Mouse (Mus musculus): Measurements from ENCODE around the gene Il27. TPM values are rescaled to one million over a fixed set of nuclear protein-coding genes. Genes with fewer than 3 reads are reported as not detected.

The Il27 gene
- polyA plus RNA-seq, 1 experiment from 2014 or later: not detected

DNA sequence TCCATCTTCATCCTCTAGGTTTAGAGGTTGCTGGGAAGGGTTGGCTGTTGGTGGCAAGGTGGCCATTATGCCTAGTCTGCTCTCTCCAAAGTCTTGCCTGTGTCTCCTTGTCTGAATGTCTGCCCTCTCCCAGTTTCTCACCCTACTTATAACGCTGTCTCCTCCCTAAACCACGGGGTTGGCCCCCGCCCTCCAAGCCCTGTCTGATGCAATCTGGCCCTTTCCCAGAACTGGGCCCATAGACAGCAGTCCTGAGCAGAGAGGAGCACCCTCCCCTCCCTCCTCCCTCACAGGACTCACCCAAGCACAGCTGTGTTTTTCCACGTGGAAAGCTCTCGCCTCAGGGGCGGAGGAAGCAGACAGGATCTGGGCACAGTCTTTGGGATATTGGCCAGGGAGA is 30.6 kb upstream of the Il27 start:
- no peak overlapping the region for H3K4me3 ChIP-seq (replicated peaks)
- no peaks in the 10 kb centered on the region for H3K36me3 ChIP-seq
- H3K27ac ChIP-seq: 0 out of 2 replicates have a peak overlapping the region, but pooled peaks have one; percentile 23
- no peak overlapping the region for H3K9ac ChIP-seq
- no peaks in the 10 kb centered on the region for H3K9me3 ChIP-seq (replicated peaks)
- 30% methylated on average over 6 of the region's 6 CpGs for WGBS
- H3K4me1 ChIP-seq: peaks cover 16% of the 10 kb centered on the region; the same call in 1 of the 2 replicates
- H3K27me3 ChIP-seq: no peaks in the 10 kb centered on the region
- no peak overlapping the region for H3K4me2 ChIP-seq
- ATAC-seq (replicated peaks; ENCODE audit: low FRiP score): peak; percentile 43; the same call in 1 of the 2 replicates

DNA sequence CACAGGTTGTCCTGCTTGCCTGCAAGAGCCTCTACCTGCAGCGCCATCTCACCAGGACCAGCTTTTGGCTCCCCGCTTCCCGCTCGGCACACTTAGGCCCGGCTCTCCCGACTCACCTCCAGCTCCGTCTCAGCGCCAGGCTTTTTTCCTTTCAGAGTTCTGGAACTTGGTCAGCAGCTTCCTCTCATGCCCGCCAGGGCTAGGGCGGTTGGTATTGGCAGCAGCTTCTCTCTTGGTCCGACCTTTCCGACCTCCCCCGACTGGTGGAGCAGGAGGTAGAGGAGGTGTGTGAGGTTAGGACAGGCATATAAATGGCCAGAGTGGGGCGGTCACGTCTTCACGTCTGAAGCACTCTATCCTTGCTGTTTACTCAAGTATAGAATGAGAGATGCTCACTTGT is 30.0 kb upstream of the Il27 start:
- H3K4me2 ChIP-seq: no peak overlapping the region
- no peak overlapping the region for H3K27ac ChIP-seq

DNA sequence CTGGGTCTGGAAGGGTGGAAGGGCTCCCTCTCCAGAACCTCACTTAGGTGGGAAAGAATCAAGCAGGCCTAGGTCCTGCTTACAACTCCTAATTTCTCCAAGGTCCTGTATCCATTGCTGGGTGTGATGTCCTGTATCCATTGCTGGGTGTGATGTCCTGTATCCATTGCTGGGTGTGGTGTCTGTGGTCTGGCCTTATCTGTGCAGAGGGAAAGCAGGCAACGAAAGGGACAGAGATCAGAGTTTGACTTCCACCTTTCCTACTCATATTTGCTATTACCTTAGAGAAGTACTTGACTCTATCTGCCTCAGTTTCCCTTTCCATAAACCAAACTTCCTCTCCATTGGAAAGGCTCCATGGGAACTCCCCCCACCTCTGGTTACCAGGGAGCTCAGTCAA is 28.6 kb upstream of the Il27 start:
- Histone ChIP-seq H3K4me1 (peaks cover 15% of the 10 kb centered on the region; the same call in 1 of the 2 replicates), H3K27ac (no peak overlapping the region), H3K9ac (no peak overlapping the region), H3K4me2 (no peak overlapping the region), H3K9me3 (replicated peaks) (no peaks in the 10 kb centered on the region), H3K4me3 (replicated peaks) (no peak overlapping the region), H3K27me3 (no peaks in the 10 kb centered on the region), H3K36me3 (no peaks in the 10 kb centered on the region)
- WGBS: 94% methylated on average over 1 of the region's 1 CpGs
- no peak for ATAC-seq (replicated peaks; ENCODE audit: low FRiP score)

More for the DNA sequence above, 30.0 kb upstream of the Il27 start:
- Histone ChIP-seq H3K4me1 (peaks cover 16% of the 10 kb centered on the region; the same call in 1 of the 2 replicates), H3K9ac (no peak overlapping the region), H3K9me3 (replicated peaks) (no peaks in the 10 kb centered on the region), H3K4me3 (replicated peaks) (no peak overlapping the region), H3K27me3 (no peaks in the 10 kb centered on the region), H3K36me3 (no peaks in the 10 kb centered on the region)
- WGBS: 73% methylated on average over 16 of the region's 16 CpGs
- ATAC-seq (replicated peaks; ENCODE audit: low FRiP score): no peak

DNA sequence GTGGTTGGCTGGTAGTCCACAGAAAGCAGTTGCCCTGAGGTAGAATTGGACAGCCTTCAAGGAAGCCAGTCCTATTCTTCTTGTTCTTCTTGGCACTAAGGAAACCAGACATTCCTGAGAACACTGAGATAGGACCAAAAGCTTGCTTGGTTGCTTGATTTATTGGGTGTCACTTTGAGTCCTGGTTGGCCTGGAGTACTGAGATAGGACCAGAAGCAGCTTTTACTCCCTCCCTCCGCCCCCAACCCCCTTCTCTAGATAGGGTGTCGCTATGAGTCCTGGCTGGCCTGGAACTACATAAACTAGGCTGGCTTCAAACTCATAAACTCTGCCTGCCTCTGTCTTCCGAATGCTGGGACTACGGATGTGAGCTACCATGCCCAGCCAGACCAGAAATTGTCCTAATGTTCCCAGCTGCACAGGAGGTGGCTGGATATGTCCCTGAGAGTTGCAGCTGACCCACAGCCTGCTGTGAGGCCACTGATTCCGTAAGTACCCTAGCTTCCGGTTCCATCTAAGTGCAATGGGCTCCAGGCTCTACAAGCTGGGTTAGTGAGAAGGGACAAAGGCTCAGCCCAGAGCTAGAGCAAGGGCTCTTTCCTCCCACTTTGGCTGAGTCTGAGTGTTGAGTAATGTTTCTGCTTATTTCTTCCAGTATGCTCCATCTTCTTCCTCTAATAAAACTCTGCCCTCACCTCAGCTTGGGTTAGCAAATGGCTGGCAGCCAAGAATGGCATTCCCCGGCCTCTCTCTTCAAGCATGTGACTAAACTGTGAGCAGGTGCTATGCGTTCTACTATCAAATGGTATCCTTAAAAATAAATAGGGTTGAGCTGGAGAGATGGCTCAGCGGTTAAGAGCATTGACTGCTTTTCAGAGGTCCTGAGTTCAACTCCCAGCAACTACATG is 27.0 kb upstream of the Il27 start:
- no peaks in the 10 kb centered on the region for H3K36me3 ChIP-seq
- no peaks in the 10 kb centered on the region for H3K9me3 ChIP-seq (replicated peaks)
- H3K27ac ChIP-seq: no peak overlapping the region
- no peaks in the 10 kb centered on the region for H3K27me3 ChIP-seq
- no peak overlapping the region for H3K9ac ChIP-seq
- 0 out of 2 replicates have a peak, but pooled peaks cover 8% of the 10 kb centered on the region for H3K4me1 ChIP-seq
- no peak for ATAC-seq (replicated peaks; ENCODE audit: low FRiP score)
- H3K4me2 ChIP-seq: no peak overlapping the region
- H3K4me3 ChIP-seq (replicated peaks): no peak overlapping the region
- 76% methylated on average over 9 of the region's 9 CpGs for WGBS

DNA sequence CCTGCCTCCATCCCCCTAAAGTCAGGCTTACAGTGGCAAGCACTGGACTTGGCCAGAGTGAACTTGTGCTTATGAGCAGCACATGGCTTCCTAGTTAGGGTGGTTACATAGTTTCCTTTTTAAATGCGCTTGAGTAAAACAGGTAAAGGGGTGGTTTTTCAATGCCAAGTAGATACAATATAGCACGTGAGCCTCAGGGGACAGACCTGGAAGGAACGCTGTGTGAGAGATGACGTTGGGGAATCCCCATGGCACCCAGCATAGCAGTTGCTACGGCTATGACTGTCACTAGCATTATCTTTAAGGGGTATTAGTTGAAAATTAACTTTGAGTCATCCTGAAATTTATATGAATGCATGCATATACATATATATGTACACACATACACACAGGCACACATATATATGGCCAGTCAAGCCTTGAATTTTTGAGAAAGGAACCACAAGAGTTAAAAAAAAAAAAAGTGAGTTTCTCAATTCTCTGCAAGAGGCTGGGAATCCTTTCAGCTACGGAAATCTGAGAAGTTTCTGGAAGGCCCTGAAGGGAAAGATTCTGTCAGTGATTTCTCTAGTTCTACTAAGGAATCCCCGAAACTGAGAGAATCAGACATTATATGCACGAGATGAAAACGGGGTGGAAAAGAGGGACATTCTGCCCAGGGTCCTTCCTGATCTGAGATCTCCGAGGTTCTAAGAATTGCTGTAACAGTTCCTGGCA is 25.0 kb upstream of the Il27 start:
- H3K9ac ChIP-seq: no peak overlapping the region
- ATAC-seq (replicated peaks; ENCODE audit: low FRiP score): no peak
- H3K9me3 ChIP-seq (replicated peaks): no peaks in the 10 kb centered on the region
- no peak overlapping the region for H3K27ac ChIP-seq
- no peaks in the 10 kb centered on the region for H3K36me3 ChIP-seq
- H3K4me3 ChIP-seq (replicated peaks): no peak overlapping the region
- H3K4me2 ChIP-seq: no peak overlapping the region
- whole genome bisulfite sequencing: 73% methylated on average over 10 of the region's 10 CpGs
- H3K4me1 ChIP-seq: no peaks in the 10 kb centered on the region
- no peaks in the 10 kb centered on the region for H3K27me3 ChIP-seq

DNA sequence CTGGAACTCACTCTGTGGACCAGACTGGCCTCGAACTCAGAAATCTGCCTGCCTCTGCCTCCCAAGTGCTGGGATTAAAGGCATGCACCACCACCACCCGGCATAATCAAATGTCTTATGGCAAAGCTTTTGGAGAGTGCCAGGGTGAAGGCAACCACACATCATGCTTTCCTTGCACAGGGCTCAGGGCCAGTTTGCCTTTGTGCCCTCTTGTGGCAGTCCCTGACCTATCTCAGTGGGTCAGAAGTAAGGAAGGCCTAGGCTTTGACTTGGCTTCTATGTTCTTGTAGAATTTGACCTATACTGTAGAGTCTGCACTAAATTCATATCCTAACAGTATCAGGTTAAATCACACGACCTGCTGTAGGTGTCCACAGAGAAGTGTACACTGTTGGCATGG is 22.0 kb upstream of the Il27 start:
- no peak for ATAC-seq (replicated peaks; ENCODE audit: low FRiP score)
- 76% methylated on average over 3 of the region's 3 CpGs for WGBS
- Histone ChIP-seq H3K9ac (no peak overlapping the region), H3K27ac (no peak overlapping the region), H3K9me3 (replicated peaks) (no peaks in the 10 kb centered on the region), H3K27me3 (no peaks in the 10 kb centered on the region), H3K4me1 (no peaks in the 10 kb centered on the region), H3K36me3 (no peaks in the 10 kb centered on the region), H3K4me3 (replicated peaks) (no peak overlapping the region), H3K4me2 (no peak overlapping the region)

DNA sequence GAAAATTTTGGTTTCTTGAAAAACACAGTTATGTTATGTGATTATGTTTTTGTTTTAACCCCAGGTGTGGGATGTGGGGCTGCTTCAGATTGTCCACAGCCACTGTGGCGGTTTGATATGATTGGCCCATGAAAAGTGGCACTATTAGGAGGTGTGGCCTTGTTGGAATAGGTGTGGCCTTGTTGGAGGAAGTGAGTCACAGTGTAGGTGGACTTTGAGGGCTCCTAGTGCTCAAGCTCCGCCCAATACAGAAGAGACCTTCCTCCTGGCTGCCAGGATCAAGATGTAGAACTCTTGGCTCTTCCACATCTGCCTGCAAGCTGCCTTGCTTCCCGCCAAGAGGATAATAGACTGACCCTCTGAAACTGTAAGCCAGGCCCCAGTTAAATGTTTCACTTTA is 18.0 kb upstream of the Il27 start:
- no peaks in the 10 kb centered on the region for H3K27me3 ChIP-seq
- no peak overlapping the region for H3K27ac ChIP-seq
- 84% methylated on average over 3 of the region's 3 CpGs for WGBS
- H3K4me1 ChIP-seq: no peaks in the 10 kb centered on the region
- H3K9me3 ChIP-seq (replicated peaks): no peaks in the 10 kb centered on the region
- H3K36me3 ChIP-seq: no peaks in the 10 kb centered on the region
- H3K9ac ChIP-seq: no peak overlapping the region
- no peak for ATAC-seq (replicated peaks; ENCODE audit: low FRiP score)
- no peak overlapping the region for H3K4me2 ChIP-seq
- H3K4me3 ChIP-seq (replicated peaks): no peak overlapping the region

DNA sequence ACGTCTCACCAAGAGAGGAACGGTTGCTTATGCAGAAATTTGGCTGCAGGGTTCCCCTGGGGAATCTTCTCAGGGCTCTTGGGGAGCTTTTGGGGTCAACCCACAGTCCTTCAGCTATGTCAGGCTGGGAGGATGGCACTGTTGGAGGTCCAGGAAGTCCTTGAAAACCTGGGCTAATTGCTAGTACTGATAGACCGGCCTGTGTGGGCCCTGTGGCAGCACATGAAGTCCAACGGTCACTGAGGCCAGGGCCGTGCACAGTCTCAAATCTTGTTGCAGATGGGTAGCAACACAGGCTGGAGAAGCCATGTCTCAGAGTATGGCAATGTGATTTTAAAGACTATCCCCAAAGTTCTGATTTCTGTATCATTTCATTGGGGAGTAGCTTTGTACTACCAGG is 13.1 kb upstream of the Il27 start:
- H3K4me2 ChIP-seq: no peak overlapping the region

DNA sequence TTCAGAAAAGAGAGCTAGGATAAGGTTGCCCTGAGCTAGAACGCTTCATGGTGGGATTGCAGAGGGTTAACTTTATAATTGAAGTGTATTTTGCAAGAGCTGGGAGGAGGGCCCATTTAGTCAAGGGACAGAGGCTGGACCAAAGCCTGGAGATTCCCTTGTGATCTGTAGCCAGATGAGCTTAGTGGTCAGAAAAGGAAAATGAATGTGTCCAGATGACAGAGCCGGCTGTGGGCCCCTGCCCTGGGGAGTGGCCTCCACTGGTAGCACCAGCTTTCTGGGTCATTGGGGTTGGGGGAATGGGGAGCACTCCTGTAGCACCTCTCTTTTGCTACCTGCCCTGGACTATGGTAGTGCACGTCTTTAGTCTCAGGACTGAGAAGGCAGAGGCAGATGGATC is 12.3 kb upstream of the Il27 start:
- 66% methylated on average over 3 of the region's 3 CpGs for WGBS
- Histone ChIP-seq H3K4me2 (no peak overlapping the region), H3K4me3 (replicated peaks) (no peak overlapping the region), H3K27ac (no peak overlapping the region), H3K36me3 (no peaks in the 10 kb centered on the region), H3K4me1 (no peaks in the 10 kb centered on the region), H3K27me3 (no peaks in the 10 kb centered on the region), H3K9me3 (replicated peaks) (no peaks in the 10 kb centered on the region), H3K9ac (no peak overlapping the region)
- no peak for ATAC-seq (replicated peaks; ENCODE audit: low FRiP score)

More for the DNA sequence above, 13.1 kb upstream of the Il27 start:
- Histone ChIP-seq H3K9me3 (replicated peaks) (no peaks in the 10 kb centered on the region), H3K36me3 (no peaks in the 10 kb centered on the region), H3K27ac (no peak overlapping the region), H3K27me3 (no peaks in the 10 kb centered on the region), H3K4me3 (replicated peaks) (no peak overlapping the region), H3K4me1 (no peaks in the 10 kb centered on the region), H3K9ac (no peak overlapping the region)
- ATAC-seq (replicated peaks; ENCODE audit: low FRiP score): no peak
- WGBS: 85% methylated on average over 5 of the region's 5 CpGs

DNA sequence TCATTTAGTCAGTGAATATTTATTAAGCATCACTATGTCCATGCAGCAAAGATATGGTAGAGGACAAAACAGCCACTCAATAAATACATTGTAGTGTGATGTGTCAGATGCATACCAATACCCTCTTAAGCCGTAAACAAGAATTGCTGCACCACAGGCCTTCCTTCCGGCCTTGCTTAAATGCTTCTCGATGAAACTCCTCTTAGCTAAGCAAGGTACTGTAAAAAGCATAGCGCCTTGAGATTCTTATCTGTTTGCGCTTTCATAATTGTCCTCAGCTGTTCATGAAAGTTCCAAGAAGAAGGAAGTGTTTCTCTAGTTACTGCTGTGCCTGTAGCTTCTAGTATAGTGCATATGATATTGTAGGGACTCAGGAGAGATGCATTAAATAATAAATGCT is 11.9 kb upstream of the Il27 start:
- H3K27me3 ChIP-seq: no peaks in the 10 kb centered on the region
- no peak overlapping the region for H3K9ac ChIP-seq
- no peaks in the 10 kb centered on the region for H3K9me3 ChIP-seq (replicated peaks)
- 71% methylated on average over 5 of the region's 5 CpGs for WGBS
- ATAC-seq (replicated peaks; ENCODE audit: low FRiP score): no peak
- no peak overlapping the region for H3K27ac ChIP-seq
- no peaks in the 10 kb centered on the region for H3K4me1 ChIP-seq
- no peak overlapping the region for H3K4me2 ChIP-seq
- no peak overlapping the region for H3K4me3 ChIP-seq (replicated peaks)
- H3K36me3 ChIP-seq: no peaks in the 10 kb centered on the region

DNA sequence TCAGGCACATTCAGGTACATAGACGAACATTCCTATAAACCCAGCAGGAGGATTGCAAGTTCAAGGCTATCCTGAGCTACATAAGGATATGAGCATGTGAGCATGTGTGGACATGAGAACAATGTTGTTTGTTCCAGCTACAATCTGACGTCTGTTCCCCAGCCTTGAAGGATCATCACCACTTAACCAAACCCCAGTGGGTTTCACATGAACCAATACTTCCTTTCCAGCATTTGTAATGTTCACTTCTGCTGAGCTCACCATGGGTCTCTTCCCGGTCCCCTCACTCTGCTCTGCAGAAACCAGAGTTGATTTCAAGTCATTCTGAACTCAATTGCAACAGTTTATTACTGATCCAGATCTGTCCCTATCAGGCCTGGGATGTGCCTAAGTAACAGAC is 7.9 kb upstream of the Il27 start:
- Histone ChIP-seq H3K9me3 (replicated peaks) (no peaks in the 10 kb centered on the region), H3K27ac (no peak overlapping the region), H3K36me3 (no peaks in the 10 kb centered on the region), H3K9ac (no peak overlapping the region), H3K4me3 (replicated peaks) (no peak overlapping the region), H3K4me2 (no peak overlapping the region), H3K4me1 (no peaks in the 10 kb centered on the region), H3K27me3 (no peaks in the 10 kb centered on the region)
- 81% methylated on average over 3 of the region's 3 CpGs for WGBS
- no peak for ATAC-seq (replicated peaks; ENCODE audit: low FRiP score)

DNA sequence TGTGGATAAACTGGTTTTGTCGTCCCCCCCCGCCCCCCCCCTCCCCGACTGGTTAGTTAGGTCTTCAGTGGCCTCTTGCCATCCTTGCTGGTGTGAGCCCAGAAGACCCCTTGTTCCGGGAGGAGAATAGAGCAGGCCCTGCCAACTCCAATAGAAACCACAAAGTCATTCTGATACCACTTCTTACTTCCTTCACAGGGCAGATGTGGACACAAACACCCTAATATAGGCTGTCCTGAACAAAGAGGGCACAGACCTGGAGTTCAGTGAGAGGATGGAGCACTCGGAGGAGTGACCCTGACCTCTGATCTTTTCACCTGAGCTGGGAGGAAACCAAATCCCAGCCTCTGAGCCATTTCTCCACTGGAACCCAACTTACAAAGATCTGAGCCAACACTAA is 7.2 kb upstream of the Il27 start:
- Histone ChIP-seq H3K4me3 (replicated peaks) (no peak overlapping the region), H3K9ac (no peak overlapping the region), H3K27ac (no peak overlapping the region), H3K4me1 (no peaks in the 10 kb centered on the region), H3K9me3 (replicated peaks) (no peaks in the 10 kb centered on the region), H3K27me3 (no peaks in the 10 kb centered on the region), H3K36me3 (no peaks in the 10 kb centered on the region), H3K4me2 (no peak overlapping the region)
- ATAC-seq (replicated peaks; ENCODE audit: low FRiP score): no peak
- WGBS: 35% methylated on average over 5 of the region's 5 CpGs
